Comparison of ENCODE assay signal across 8 mouse cellular contexts in the genomic region with DNA sequence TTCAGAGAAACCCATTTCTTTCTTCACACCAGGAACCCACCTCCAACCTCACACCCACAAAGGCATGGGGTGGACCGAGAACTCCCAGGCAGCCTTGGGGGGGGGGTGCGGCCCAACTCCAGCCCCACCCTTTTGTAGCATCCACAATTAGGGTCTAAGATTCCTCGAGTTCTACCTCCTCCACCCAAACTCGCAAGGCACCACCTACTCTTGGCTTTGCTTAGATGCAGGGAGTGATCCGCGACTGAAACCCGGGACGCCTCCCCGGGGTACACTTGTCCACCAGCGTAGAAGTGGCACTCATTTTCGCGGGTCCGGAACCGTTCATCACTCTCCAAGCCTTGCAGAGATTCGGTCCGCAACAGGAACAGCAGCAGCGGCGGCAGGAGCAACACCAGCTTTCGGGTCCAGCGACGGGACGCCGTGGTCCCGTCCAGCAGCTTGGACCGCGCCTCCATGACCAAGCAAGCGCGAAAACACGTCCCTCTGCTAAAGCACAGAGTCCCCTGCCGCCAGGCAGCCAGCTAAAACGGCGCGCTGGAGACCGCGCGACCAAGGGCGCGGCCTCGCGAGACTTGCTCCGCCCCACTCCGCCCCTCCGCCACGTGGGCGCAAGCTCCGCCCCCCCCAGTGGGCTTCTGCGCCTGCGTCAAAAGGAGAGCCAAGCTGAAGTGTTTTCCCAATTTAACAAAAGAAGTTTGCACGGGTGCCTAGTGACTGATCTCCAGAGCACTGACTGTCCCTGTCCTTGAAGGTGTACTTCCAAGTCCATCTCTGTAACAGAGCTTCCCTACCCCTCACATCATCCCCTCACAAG. TPM values are rescaled to one million over a fixed set of nuclear protein-coding genes. Genes with fewer than 3 reads are reported as not detected.
DNase-seq lines count a peak whose midpoint lies in the region; ATAC-seq and TF ChIP-seq lines count a peak whose summit lies in the region.

No protein-coding gene starts in this region.

- peak overlapping the region; percentile 80 for H3K4me3 ChIP-seq in erythroblast, embryonic 14.5 days (replicated peaks)
- H3K4me3 ChIP-seq in heart, embryonic 13.5 days, result peak overlapping the region; percentile 68
- H3K4me3 ChIP-seq in liver, embryonic 14.5 days (ENCODE audit: insufficient read depth in 1 of 2, low read depth in 2 of 2, low read length in 2 of 2), result peak overlapping the region; percentile 61 to 73
- H3K4me3 ChIP-seq in neural tube, embryonic 11.5 days (ENCODE audit: low read depth, low read length), result peak overlapping the region; percentile 53
- H3K4me3 ChIP-seq in stomach, postnatal 0 days (ENCODE audit: low read depth, low read length), result peak overlapping the region; percentile 49

- TF ChIP-seq POLR2A in brain, embryonic 14.5 days (IDR thresholded peaks at IDR 0.05; ENCODE audit: borderline replicate concordance, extremely low read depth, insufficient read depth, insufficient read length, poor library complexity, severe bottlenecking), result peak; percentile 63; the same call in 1 of the 2 replicates

- ATAC-seq in heart, embryonic 13.5 days (ENCODE audit: extremely low read depth, insufficient number of reproducible peaks, low FRiP score, low TSS enrichment), result peak; percentile 96
- peak; percentile 96 for ATAC-seq in liver, embryonic 14.5 days (ENCODE audit: insufficient read depth)
- peak; percentile 97 for ATAC-seq in neural tube, embryonic 11.5 days (ENCODE audit: insufficient read depth, low FRiP score, low TSS enrichment)
- ATAC-seq in stomach, postnatal 0 days (ENCODE audit: low FRiP score, low TSS enrichment), result peak; percentile 98

- peak overlapping the region; percentile 83 for H3K9ac ChIP-seq in heart, embryonic 13.5 days
- peak overlapping the region; percentile 56 for H3K9ac ChIP-seq in liver, embryonic 14.5 days (replicated peaks)
- H3K9ac ChIP-seq in neural tube, embryonic 11.5 days (ENCODE audit: low read length), result peak overlapping the region; percentile 72
- peak overlapping the region; percentile 63 for H3K9ac ChIP-seq in stomach, postnatal 0 days (ENCODE audit: low read length)

- WGBS in heart, embryonic 13.5 days, result 8% methylated on average over 49 of the region's 49 CpGs
- WGBS in liver, embryonic 14.5 days (ENCODE audit: insufficient replicate concordance), result 17% methylated on average over 49 of the region's 49 CpGs
- WGBS in neural tube, embryonic 11.5 days, result 16% methylated on average over 49 of the region's 49 CpGs
- WGBS in stomach, postnatal 0 days, result 20% methylated on average over 39 of the region's 49 CpGs

- no peak for TF ChIP-seq CTCF in brain, embryonic 14.5 days (IDR thresholded peaks at IDR 0.05; ENCODE audit: borderline replicate concordance, extremely low read depth, insufficient read depth, insufficient read length)
- no peak for TF ChIP-seq CTCF in liver, embryonic 14.5 days (IDR thresholded peaks at IDR 0.05; ENCODE audit: low read depth)
- no peak for TF ChIP-seq CTCF in stomach, postnatal 0 days (IDR thresholded peaks at IDR 0.05; ENCODE audit: low read depth)

- peak overlapping the region; percentile 63 for H3K4me2 ChIP-seq in heart, embryonic 13.5 days
- peak overlapping the region; percentile 60 for H3K4me2 ChIP-seq in liver, embryonic 14.5 days (ENCODE audit: low read depth)
- H3K4me2 ChIP-seq in neural tube, embryonic 11.5 days (ENCODE audit: low read depth), result peak overlapping the region; percentile 43
- peak overlapping the region; percentile 57 for H3K4me2 ChIP-seq in stomach, postnatal 0 days (replicated peaks; ENCODE audit: low read depth)

- peaks cover 6% of the 10 kb centered on the region; the same call in 1 of the 2 replicates for H3K36me3 ChIP-seq in erythroblast, embryonic 14.5 days (ENCODE audit: control insufficient read depth)
- H3K36me3 ChIP-seq in heart, embryonic 13.5 days, result peaks cover 3% of the 10 kb centered on the region; the same call in 1 of the 2 replicates
- H3K36me3 ChIP-seq in liver, embryonic 14.5 days (replicated peaks; ENCODE audit: control insufficient read depth, insufficient read depth, low read depth), result no peaks in the 10 kb centered on the region
- H3K36me3 ChIP-seq in neural tube, embryonic 11.5 days (ENCODE audit: control insufficient read depth, insufficient read depth, low read length), result no peaks in the 10 kb centered on the region
- no peaks in the 10 kb centered on the region for H3K36me3 ChIP-seq in stomach, postnatal 0 days (ENCODE audit: control insufficient read depth, insufficient read depth, low read length)

- DNase-seq in CD4-positive helper T cell, adult 2 months (ENCODE audit: low read depth, low spot score), result peak; percentile 81
- DNase-seq in brain, embryonic 14.5 days (ENCODE audit: low read depth), result peak; percentile 93
- peak; percentile 91 for DNase-seq in kidney, postnatal 10 days
- DNase-seq in liver, embryonic 14.5 days (ENCODE audit: low read depth in 3 of 3, low spot score in 3 of 3), result peak; percentile 49 to 62 (median 60)
- peak; percentile 89 for DNase-seq in neural tube, embryonic 11.5 days (ENCODE audit: low spot score)
- DNase-seq in stomach, postnatal 0 days (ENCODE audit: low spot score), result peak; percentile 84

- H3K27ac ChIP-seq in heart, embryonic 13.5 days (replicated peaks), result peak overlapping the region; percentile 88
- H3K27ac ChIP-seq in liver, embryonic 14.5 days, result peak overlapping the region; percentile 9
- H3K27ac ChIP-seq in neural tube, embryonic 11.5 days (ENCODE audit: low read depth, low read length), result peak overlapping the region; percentile 56; the same call in 1 of the 2 replicates
- H3K27ac ChIP-seq in stomach, postnatal 0 days (replicated peaks), result peak overlapping the region; percentile 83

- TF ChIP-seq EP300 in liver, embryonic 14.5 days (IDR thresholded peaks at IDR 0.05; ENCODE audit: low read depth), result no peak
- TF ChIP-seq EP300 in stomach, postnatal 0 days (optimal IDR thresholded peaks at IDR 0.05), result peak; percentile 66

- no peaks in the 10 kb centered on the region for H3K27me3 ChIP-seq in erythroblast, embryonic 14.5 days (ENCODE audit: control insufficient read depth)
- H3K27me3 ChIP-seq in heart, embryonic 13.5 days (replicated peaks), result no peaks in the 10 kb centered on the region
- no peaks in the 10 kb centered on the region for H3K27me3 ChIP-seq in liver, embryonic 14.5 days (ENCODE audit: control insufficient read depth, insufficient read depth, low read length)
- no peaks in the 10 kb centered on the region for H3K27me3 ChIP-seq in neural tube, embryonic 11.5 days (ENCODE audit: control insufficient read depth, insufficient read depth, low read length)
- H3K27me3 ChIP-seq in stomach, postnatal 0 days (ENCODE audit: control insufficient read depth, insufficient read depth, low read length), result no peaks in the 10 kb centered on the region

- peaks cover 11% of the 10 kb centered on the region for H3K4me1 ChIP-seq in erythroblast, embryonic 14.5 days (ENCODE audit: control insufficient read depth)
- H3K4me1 ChIP-seq in heart, embryonic 13.5 days, result no peaks in the 10 kb centered on the region
- H3K4me1 ChIP-seq in liver, embryonic 14.5 days (replicated peaks; ENCODE audit: control insufficient read depth in 2 of 2, insufficient read depth in 2 of 2, low read length in 1 of 2), result peaks cover 0 to 3% of the 10 kb centered on the region in 2 experiments; a peak in 1 of 4 replicates
- H3K4me1 ChIP-seq in neural tube, embryonic 11.5 days (ENCODE audit: control insufficient read depth, insufficient read depth, low read length), result no peaks in the 10 kb centered on the region
- no peaks in the 10 kb centered on the region for H3K4me1 ChIP-seq in stomach, postnatal 0 days (replicated peaks; ENCODE audit: control insufficient read depth, insufficient read depth)

- H3K9me3 ChIP-seq in erythroblast, embryonic 14.5 days (ENCODE audit: control insufficient read depth, low read length), result peaks cover 4% of the 10 kb centered on the region; the same call in 1 of the 2 replicates
- no peaks in the 10 kb centered on the region for H3K9me3 ChIP-seq in heart, embryonic 13.5 days
- no peaks in the 10 kb centered on the region for H3K9me3 ChIP-seq in liver, embryonic 14.5 days (ENCODE audit: control insufficient read depth, low read length)
- H3K9me3 ChIP-seq in neural tube, embryonic 11.5 days (ENCODE audit: control insufficient read depth, low read length), result no peaks in the 10 kb centered on the region
- no peaks in the 10 kb centered on the region for H3K9me3 ChIP-seq in stomach, postnatal 0 days (ENCODE audit: control insufficient read depth, low read length)

RNA-seq across cellular contexts. Expression of a gene that starts 2.4 kb away (rescaled TPM):
- 69.0 and 74.2 TPM in 2 replicates for polyA plus RNA-seq in brain, embryonic 14.5 days (2012; rRNA removed)
- 1.8 and 2.3 TPM in 2 replicates for polyA plus RNA-seq in erythroblast, embryonic 14.5 days (2012)
- polyA plus RNA-seq in heart, embryonic 13.5 days (2015; fragmentation: Nextera tagmentation; extraction: Ambion mirVana), result 262 and 296 TPM in 2 replicates
- 75.7 and 84.2 TPM in 2 replicates for polyA plus RNA-seq in liver, embryonic 14.5 days (2012; rRNA removed)
- 177 and 181 TPM in 2 replicates for polyA plus RNA-seq in liver, embryonic 14.5 days (2014; fragmentation: Nextera tagmentation; extraction: Ambion mirVana)
- 227 and 238 TPM in 2 replicates for polyA plus RNA-seq in neural tube, embryonic 11.5 days (2014; fragmentation: Nextera tagmentation; extraction: Ambion mirVana)
- 200 and 213 TPM in 2 replicates for polyA plus RNA-seq in stomach, postnatal 0 days (2015; fragmentation: Nextera tagmentation; extraction: Ambion mirVana)

Comparison
In these comparisons a context has a peak if more than half of its experiments do, and no peak if none do; other contexts are left out.
1. Peak in every context shown above with its lines: DNase-seq, ATAC-seq, H3K4me3 ChIP-seq and H3K27ac ChIP-seq.
2. H3K27ac ChIP-seq: peak in every context shown above with its lines; median percentile 88 in heart, embryonic 13.5 days; 83 in stomach, postnatal 0 days; 56 in neural tube, embryonic 11.5 days; 9 in liver, embryonic 14.5 days.
3. RNA of a gene that starts 2.4 kb away (polyA plus RNA-seq): 262 to 296 TPM in heart, embryonic 13.5 days, 227 to 238 TPM in neural tube, embryonic 11.5 days, 200 to 213 TPM in stomach, postnatal 0 days, 75.7 to 181 TPM in liver, embryonic 14.5 days and 69.0 to 74.2 TPM in brain, embryonic 14.5 days; 1.8 to 2.3 TPM in erythroblast, embryonic 14.5 days; every median in the first group is over 10 times any median in the second.